Comparison of ENCODE assay signal across 8 mouse cellular contexts in the genomic region with DNA sequence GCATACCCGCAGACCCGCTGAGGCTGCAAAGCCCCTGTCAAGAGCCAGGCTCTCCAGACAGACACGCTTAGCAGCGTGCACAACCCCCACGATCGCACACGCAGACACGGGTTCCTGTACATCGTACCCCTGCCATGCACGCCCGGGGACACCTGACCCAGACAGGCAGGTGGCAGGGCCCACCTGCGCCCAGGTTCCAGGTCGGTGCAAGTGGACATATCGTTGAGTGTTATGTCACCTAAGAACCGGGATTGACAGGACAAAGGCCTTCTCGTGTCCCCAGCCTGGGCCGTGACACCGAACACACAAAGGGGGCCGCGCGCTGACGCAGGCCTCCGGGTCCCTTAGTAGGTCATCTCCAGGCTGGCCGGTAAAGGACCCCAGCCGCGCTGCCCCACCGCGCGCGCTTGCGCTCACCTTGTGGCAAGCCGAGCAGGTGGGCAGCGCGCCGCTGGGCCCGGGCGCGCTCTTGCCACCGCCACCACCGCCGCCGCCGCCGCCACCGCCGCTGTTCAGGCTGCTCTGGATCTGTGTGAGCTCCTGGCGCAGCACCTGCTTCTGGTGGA. TPM values are rescaled to one million over a fixed set of nuclear protein-coding genes. Genes with fewer than 3 reads are reported as not detected.
DNase-seq lines count a peak whose midpoint lies in the region; ATAC-seq and TF ChIP-seq lines count a peak whose summit lies in the region.

No protein-coding gene starts in this region.

- H3K9ac ChIP-seq in forebrain, postnatal 0 days, result peak overlapping the region; percentile 86

- H3K27ac ChIP-seq in layer of hippocampus, adult 2 months, result peak overlapping the region; percentile 80
- peak overlapping the region; percentile 100 for H3K27ac ChIP-seq in forebrain, postnatal 0 days (ENCODE audit: low read depth, low read length)

- no peak for DNase-seq in layer of hippocampus, adult 2 months (ENCODE audit: low spot score in 2 of 2)
- no peak for DNase-seq in layer of hippocampus, adult 8-10 months (ENCODE audit: low spot score in 2 of 2)
- DNase-seq in cerebellum, adult 9-11 months, result peak; percentile 67
- no peak for DNase-seq in forebrain, postnatal 0 days
- DNase-seq in lung, postnatal 4 days, result peak; percentile 28 to 48
- DNase-seq in ovary, adult 18-20 months (ENCODE audit: low spot score), result no peak
- DNase-seq in urinary bladder, adult 18-20 months (ENCODE audit: low spot score in 2 of 2), result no peak
- no peak for DNase-seq in frontal cortex, postnatal 36 days (ENCODE audit: low spot score in 2 of 2)

- H3K27me3 ChIP-seq in forebrain, postnatal 0 days (ENCODE audit: insufficient read depth, low read length), result no peaks in the 10 kb centered on the region

- peak overlapping the region; percentile 81 for H3K4me3 ChIP-seq in layer of hippocampus, adult 2 months
- H3K4me3 ChIP-seq in forebrain, postnatal 0 days (ENCODE audit: low read depth, low read length), result peak overlapping the region; percentile 87

- H3K4me2 ChIP-seq in forebrain, postnatal 0 days (ENCODE audit: low read depth), result peak overlapping the region; percentile 81

- 5% methylated on average over 47 of the region's 47 CpGs for WGBS in forebrain, postnatal 0 days

- peaks cover 31% of the 10 kb centered on the region for H3K4me1 ChIP-seq in forebrain, postnatal 0 days (ENCODE audit: insufficient read depth)

- TF ChIP-seq CTCF in layer of hippocampus, adult 2 months (conservative IDR thresholded peaks at IDR 0.05), result no peak
- TF ChIP-seq CTCF in forebrain, postnatal 0 days (IDR thresholded peaks at IDR 0.05; ENCODE audit: low read depth), result no peak

- H3K36me3 ChIP-seq in forebrain, postnatal 0 days (ENCODE audit: insufficient read depth), result 0 out of 2 replicates have a peak, but pooled peaks cover 3% of the 10 kb centered on the region

- no peaks in the 10 kb centered on the region for H3K9me3 ChIP-seq in forebrain, postnatal 0 days (ENCODE audit: low read length)

- no peak for ATAC-seq in forebrain, postnatal 0 days

RNA-seq across cellular contexts. Expression of a gene that starts 1.3 kb away (rescaled TPM):
- 10 to 100 TPM; 92.5 to 93.2 TPM for total RNA-seq in layer of hippocampus, adult 2 months (2021)
- 10 to 100 TPM; 77.4 to 92.9 (median 84.7) TPM for total RNA-seq in layer of hippocampus, adult 8-10 months (2022)
- 69.0 and 85.8 TPM in 2 replicates for total RNA-seq in forebrain, postnatal 0 days (2014; rRNA removed)
- 13.9 and 17.4 TPM in 2 replicates for polyA plus RNA-seq in forebrain, postnatal 0 days (2015; fragmentation: Nextera tagmentation; extraction: Ambion mirVana)

Comparison
In these comparisons a context has a peak if more than half of its experiments do, and no peak if none do; other contexts are left out.
1. DNase-seq: peak in cerebellum, adult 9-11 months (single experiment) and lung, postnatal 4 days (2 of 2); none in layer of hippocampus, adult 2 months (0 of 2), layer of hippocampus, adult 8-10 months (0 of 2), forebrain, postnatal 0 days (single experiment), ovary, adult 18-20 months (single experiment), urinary bladder, adult 18-20 months (0 of 2) and frontal cortex, postnatal 36 days (0 of 2).